Mouse (Mus musculus) ES-E14 (cell line): ENCODE measurements at regions not wholly inside any gene's neighbourhood (a gene's known extent, or its start where the extent isn't known, plus 50 kb on each side); places are given as distances from the start of the nearest gene placed in this dataset.

ENCODE experiments used
- CHD2 ChIP-seq: IDR thresholded peaks from 2 replicates; pipeline ENCODE4 v1.6.1; 2014; ENCODE audit warnings: mild to moderate bottlenecking, low read depth, low read length, inconsistent platforms
- HCFC1 ChIP-seq: IDR thresholded peaks from 2 replicates; pipeline ENCODE4 v1.6.1; 2012; ENCODE audit warnings: low read length, inconsistent platforms, borderline replicate concordance; ENCODE audit not compliant: insufficient read depth
- MAFK ChIP-seq: IDR thresholded peaks from 2 replicates; pipeline ENCODE4 v1.6.1; 2014; ENCODE audit warnings: mild to moderate bottlenecking, low read depth, low read length, inconsistent platforms; ENCODE audit not compliant: insufficient read depth
- ZNF384 ChIP-seq: IDR thresholded peaks from 2 replicates; pipeline ENCODE4 v1.6.1; 2012; ENCODE audit warnings: low read depth, low read length, inconsistent platforms

GRCm38 (mm10) chr10:8998758-8999398 lies 113.0 kb upstream of the Sash1 start:
- TF ChIP-seq ZNF384 (no peak), MAFK (no peak), CHD2 (no peak), HCFC1 (no peak)
